Comparison of ENCODE assay signal across 8 mouse cellular contexts in the genomic region with DNA sequence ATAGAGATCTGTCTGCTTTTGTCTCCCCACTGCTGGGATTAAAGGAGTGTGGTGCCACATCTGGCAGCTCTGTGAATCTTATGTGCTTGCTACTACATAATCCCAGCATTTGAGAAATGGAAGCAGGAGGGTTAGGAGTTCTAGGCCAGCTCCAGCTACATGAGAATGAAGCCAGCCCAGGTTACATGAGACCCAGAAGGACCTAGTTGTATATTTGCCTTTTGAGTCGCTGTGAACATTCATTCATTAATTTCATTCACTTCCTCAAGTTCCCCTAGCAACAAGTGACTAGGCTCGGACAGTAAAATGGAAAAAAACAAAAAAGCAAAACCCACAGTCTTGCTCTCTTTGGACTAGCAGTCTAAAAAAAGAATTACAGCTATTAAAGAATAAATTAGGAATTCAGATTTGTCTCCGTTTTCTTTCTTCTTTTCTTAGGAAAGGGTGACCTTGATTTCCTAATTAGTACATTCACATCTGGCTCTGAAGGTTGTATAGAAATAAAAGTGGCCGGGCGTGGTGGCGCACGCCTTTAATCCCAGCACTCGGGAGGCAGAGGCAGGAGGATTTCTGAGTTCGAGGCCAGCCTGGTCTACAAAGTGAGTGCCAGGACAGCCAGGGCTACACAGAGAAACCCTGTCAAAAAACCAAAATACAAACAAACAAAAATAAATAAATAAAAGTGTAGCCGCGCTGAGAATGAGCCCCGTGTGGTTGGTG. TPM values are rescaled to one million over a fixed set of nuclear protein-coding genes. Genes with fewer than 3 reads are reported as not detected.
DNase-seq lines count a peak whose midpoint lies in the region; ATAC-seq and TF ChIP-seq lines count a peak whose summit lies in the region.

No protein-coding gene starts in this region.

- H3K27me3 ChIP-seq in kidney, postnatal 0 days (ENCODE audit: insufficient read depth, low read length), result no peaks in the 10 kb centered on the region
- no peaks in the 10 kb centered on the region for H3K27me3 ChIP-seq in hindbrain, postnatal 0 days (ENCODE audit: insufficient read depth, low read length)
- no peaks in the 10 kb centered on the region for H3K27me3 ChIP-seq in neural tube, embryonic 12.5 days (replicated peaks)

- H3K4me2 ChIP-seq in kidney, postnatal 0 days (ENCODE audit: low read length), result peak overlapping the region; percentile 63
- H3K4me2 ChIP-seq in hindbrain, postnatal 0 days (ENCODE audit: low read depth, low read length), result peak overlapping the region; percentile 58
- H3K4me2 ChIP-seq in neural tube, embryonic 12.5 days (replicated peaks), result peak overlapping the region; percentile 73

- WGBS in kidney, postnatal 0 days, result 45% methylated on average over 12 of the region's 12 CpGs
- WGBS in hindbrain, postnatal 0 days, result 35% methylated on average over 12 of the region's 12 CpGs
- WGBS in neural tube, embryonic 12.5 days, result 46% methylated on average over 12 of the region's 12 CpGs

- no peak for TF ChIP-seq CTCF in kidney, postnatal 0 days (IDR thresholded peaks at IDR 0.05; ENCODE audit: low read depth)
- TF ChIP-seq CTCF in hindbrain, postnatal 0 days (IDR thresholded peaks at IDR 0.05; ENCODE audit: low read depth), result no peak

- ATAC-seq in kidney, postnatal 0 days (replicated peaks; ENCODE audit: low FRiP score, low read depth), result no peak
- ATAC-seq in hindbrain, postnatal 0 days, result no peak
- no peak for ATAC-seq in neural tube, embryonic 12.5 days (ENCODE audit: low FRiP score, low read depth)

- H3K27ac ChIP-seq in kidney, postnatal 0 days, result peak overlapping the region; percentile 71
- peak overlapping the region; percentile 93 for H3K27ac ChIP-seq in hindbrain, postnatal 0 days
- H3K27ac ChIP-seq in neural tube, embryonic 12.5 days, result no peak overlapping the region; the same call in 1 of the 2 replicates

- 0 out of 2 replicates have a peak, but pooled peaks cover 3% of the 10 kb centered on the region for H3K4me1 ChIP-seq in kidney, postnatal 0 days (replicated peaks; ENCODE audit: insufficient read depth, low read length)
- H3K4me1 ChIP-seq in hindbrain, postnatal 0 days (ENCODE audit: insufficient read depth, low read length), result peaks cover 4% of the 10 kb centered on the region
- H3K4me1 ChIP-seq in neural tube, embryonic 12.5 days, result peaks cover 14% of the 10 kb centered on the region

- peaks cover 15% of the 10 kb centered on the region for H3K36me3 ChIP-seq in kidney, postnatal 0 days (ENCODE audit: insufficient read depth, low read length)
- H3K36me3 ChIP-seq in hindbrain, postnatal 0 days (ENCODE audit: insufficient read depth, low read length), result no peaks in the 10 kb centered on the region; the same call in 1 of the 2 replicates
- peaks cover 11% of the 10 kb centered on the region; the same call in 1 of the 2 replicates for H3K36me3 ChIP-seq in neural tube, embryonic 12.5 days

- peak overlapping the region; percentile 56; the same call in 1 of the 2 replicates for H3K9ac ChIP-seq in kidney, postnatal 0 days (ENCODE audit: low read depth, low read length)
- H3K9ac ChIP-seq in hindbrain, postnatal 0 days (replicated peaks; ENCODE audit: low read length), result peak overlapping the region; percentile 78
- H3K9ac ChIP-seq in neural tube, embryonic 12.5 days, result no peak overlapping the region

- peak; percentile 57 for DNase-seq in kidney, postnatal 0 days (ENCODE audit: low spot score)
- DNase-seq in kidney, adult 9 months, result no peak
- peak; percentile 34 for DNase-seq in adipocyte (ENCODE audit: low spot score)
- DNase-seq in hindbrain, postnatal 0 days (ENCODE audit: low spot score), result peak; percentile 18
- no peak for DNase-seq in layer of hippocampus, adult 9-10 months (ENCODE audit: low spot score)
- DNase-seq in ovary, postnatal 14 days (ENCODE audit: low spot score), result no peak
- no peak for DNase-seq in urinary bladder, adult 2 months (ENCODE audit: low spot score)

- no peaks in the 10 kb centered on the region for H3K9me3 ChIP-seq in kidney, postnatal 0 days (replicated peaks; ENCODE audit: low read length)
- no peaks in the 10 kb centered on the region for H3K9me3 ChIP-seq in hindbrain, postnatal 0 days (ENCODE audit: low read length)
- H3K9me3 ChIP-seq in neural tube, embryonic 12.5 days, result no peaks in the 10 kb centered on the region

- peak overlapping the region; percentile 63 for H3K4me3 ChIP-seq in kidney, postnatal 0 days (replicated peaks; ENCODE audit: low read depth, low read length)
- peak overlapping the region; percentile 79 for H3K4me3 ChIP-seq in hindbrain, postnatal 0 days (ENCODE audit: low read length)
- H3K4me3 ChIP-seq in neural tube, embryonic 12.5 days, result peak overlapping the region; percentile 24; the same call in 1 of the 2 replicates

RNA-seq across cellular contexts. Expression of a gene that starts 0.4 kb away (rescaled TPM):
- 104 and 107 TPM in 2 replicates for polyA plus RNA-seq in kidney, postnatal 0 days (2015; fragmentation: Nextera tagmentation; extraction: Ambion mirVana)
- total RNA-seq in hindbrain, postnatal 0 days (2014; rRNA removed), result 36.6 and 89.9 TPM in 2 replicates
- 104 and 108 TPM in 2 replicates for polyA plus RNA-seq in hindbrain, postnatal 0 days (2015; fragmentation: Nextera tagmentation; extraction: Ambion mirVana)
- 54.0 and 54.6 TPM in 2 replicates for polyA plus RNA-seq in neural tube, embryonic 12.5 days (2016; fragmentation: Nextera tagmentation; extraction: Ambion mirVana)
- 272 and 290 TPM in 2 replicates for polyA plus RNA-seq in urinary bladder, adult 2 months (2012; rRNA removed)

RNA-seq across cellular contexts. Expression of a gene that starts 7.2 kb away (rescaled TPM):
- polyA plus RNA-seq in kidney, postnatal 0 days (2015; fragmentation: Nextera tagmentation; extraction: Ambion mirVana), result 15.2 and 15.4 TPM in 2 replicates
- total RNA-seq in hindbrain, postnatal 0 days (2014; rRNA removed), result 6.9 and 20.6 TPM in 2 replicates
- 4.5 and 8.0 TPM in 2 replicates for polyA plus RNA-seq in hindbrain, postnatal 0 days (2015; fragmentation: Nextera tagmentation; extraction: Ambion mirVana)
- 24.8 and 27.0 TPM in 2 replicates for polyA plus RNA-seq in neural tube, embryonic 12.5 days (2016; fragmentation: Nextera tagmentation; extraction: Ambion mirVana)
- polyA plus RNA-seq in urinary bladder, adult 2 months (2012; rRNA removed), result 14.7 and 26.0 TPM in 2 replicates

RNA-seq across cellular contexts. Expression of a gene that starts 8.7 kb away (rescaled TPM):
- not detected in 2 replicates for polyA plus RNA-seq in kidney, postnatal 0 days (2015; fragmentation: Nextera tagmentation; extraction: Ambion mirVana)
- total RNA-seq in hindbrain, postnatal 0 days (2014; rRNA removed), result 0.90 TPM in 1 of 2 replicates, not detected in the other
- not detected in 2 replicates for polyA plus RNA-seq in hindbrain, postnatal 0 days (2015; fragmentation: Nextera tagmentation; extraction: Ambion mirVana)
- polyA plus RNA-seq in neural tube, embryonic 12.5 days (2016; fragmentation: Nextera tagmentation; extraction: Ambion mirVana), result 0.17 TPM in 1 of 2 replicates, not detected in the other
- polyA plus RNA-seq in urinary bladder, adult 2 months (2012; rRNA removed), result 0.22 and 0.41 TPM in 2 replicates

RNA-seq across cellular contexts. Expression of a gene that starts 14.5 kb away (rescaled TPM):
- 0.48 and 1.3 TPM in 2 replicates for polyA plus RNA-seq in kidney, postnatal 0 days (2015; fragmentation: Nextera tagmentation; extraction: Ambion mirVana)
- total RNA-seq in hindbrain, postnatal 0 days (2014; rRNA removed), result 0.26 TPM in 1 of 2 replicates, not detected in the other
- 0.50 and 1.1 TPM in 2 replicates for polyA plus RNA-seq in hindbrain, postnatal 0 days (2015; fragmentation: Nextera tagmentation; extraction: Ambion mirVana)
- 0.33 and 0.41 TPM in 2 replicates for polyA plus RNA-seq in neural tube, embryonic 12.5 days (2016; fragmentation: Nextera tagmentation; extraction: Ambion mirVana)
- polyA plus RNA-seq in urinary bladder, adult 2 months (2012; rRNA removed), result 1.3 and 1.9 TPM in 2 replicates

RNA-seq across cellular contexts. Expression of a gene that starts 31.3 kb away (rescaled TPM):
- polyA plus RNA-seq in kidney, postnatal 0 days (2015; fragmentation: Nextera tagmentation; extraction: Ambion mirVana), result 164 and 176 TPM in 2 replicates
- total RNA-seq in hindbrain, postnatal 0 days (2014; rRNA removed), result 2.4 and 5.9 TPM in 2 replicates
- 7.7 and 9.4 TPM in 2 replicates for polyA plus RNA-seq in hindbrain, postnatal 0 days (2015; fragmentation: Nextera tagmentation; extraction: Ambion mirVana)
- polyA plus RNA-seq in neural tube, embryonic 12.5 days (2016; fragmentation: Nextera tagmentation; extraction: Ambion mirVana), result 83.5 and 93.0 TPM in 2 replicates
- polyA plus RNA-seq in urinary bladder, adult 2 months (2012; rRNA removed), result 3,808 and 5,340 TPM in 2 replicates

Comparison
In these comparisons a context has a peak if more than half of its experiments do, and no peak if none do; other contexts are left out.
1. DNase-seq: peak in kidney, postnatal 0 days (single experiment), adipocyte (single experiment) and hindbrain, postnatal 0 days (single experiment); none in kidney, adult 9 months (single experiment), layer of hippocampus, adult 9-10 months (single experiment), ovary, postnatal 14 days (single experiment) and urinary bladder, adult 2 months (single experiment).
2. H3K4me3 ChIP-seq: peak in every context shown above with its lines; median percentile 79 in hindbrain, postnatal 0 days; 63 in kidney, postnatal 0 days; 24 in neural tube, embryonic 12.5 days.
3. Peak in every context shown above with its lines, with median percentiles within 50 percentile points of each other: H3K4me2 ChIP-seq.